Mouse (Mus musculus) WW6 (cell line): ENCODE measurements around the gene 4933424G06Rik.
"Not testable (repeated sequence)": the region's sequence is repeated elsewhere in the genome, so short reads cannot be mapped to it uniquely, and the experiment has no call there.

ENCODE experiments used
- DNase-seq: peaks from one replicate; pipeline ENCODE4 v3.0.0-alpha.2; 2013; ENCODE audit warnings: low read depth, low spot score

The 4933424G06Rik gene

DNA sequence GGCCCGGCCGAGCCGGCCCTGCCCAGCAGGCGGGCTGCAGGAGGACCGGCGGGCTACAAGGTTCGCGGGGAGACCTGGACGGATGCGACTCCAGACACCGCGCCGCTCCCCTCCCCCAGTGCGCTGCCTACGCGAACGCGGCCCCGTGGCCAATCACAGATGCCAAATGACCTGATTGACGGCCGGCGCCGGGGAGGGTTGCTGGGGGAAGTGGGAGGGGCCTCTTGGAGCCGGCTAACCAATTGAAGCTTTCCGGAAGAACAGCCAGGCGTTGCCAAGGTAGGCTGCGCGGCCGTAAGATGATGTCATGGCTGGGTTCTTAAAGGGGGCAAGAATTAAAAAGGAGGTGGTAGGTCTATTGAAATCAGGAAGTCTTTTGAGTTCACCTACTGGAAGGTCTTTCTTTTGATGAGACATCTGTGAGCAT, at the start of gene 4933424G06Rik:
Gene 4933424G06Rik (plus strand): TSS at position 296 of the 427 bp plus-strand sequence.
- peak; percentile 93 for DNase-seq

DNA sequence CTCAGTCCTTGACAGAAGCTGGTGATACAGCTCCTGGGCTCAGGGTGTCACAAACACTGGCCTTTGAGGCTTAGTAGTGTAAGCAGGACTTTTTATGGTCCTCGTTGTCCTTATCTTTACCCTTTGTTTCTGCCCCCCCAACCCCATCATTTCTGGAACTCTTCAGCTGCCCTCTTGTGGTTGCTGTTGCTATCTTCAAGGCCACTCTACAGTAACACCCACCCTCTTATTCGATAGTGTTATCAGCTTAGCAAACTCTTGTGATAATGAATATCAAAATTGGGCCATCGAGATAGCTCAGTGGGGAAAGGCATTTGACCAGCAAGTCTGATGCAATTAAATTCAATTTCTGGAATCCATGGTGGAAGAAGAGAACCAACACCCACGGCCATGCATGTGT, 45.5 kb upstream of the 4933424G06Rik start:
- no peak for DNase-seq

DNA sequence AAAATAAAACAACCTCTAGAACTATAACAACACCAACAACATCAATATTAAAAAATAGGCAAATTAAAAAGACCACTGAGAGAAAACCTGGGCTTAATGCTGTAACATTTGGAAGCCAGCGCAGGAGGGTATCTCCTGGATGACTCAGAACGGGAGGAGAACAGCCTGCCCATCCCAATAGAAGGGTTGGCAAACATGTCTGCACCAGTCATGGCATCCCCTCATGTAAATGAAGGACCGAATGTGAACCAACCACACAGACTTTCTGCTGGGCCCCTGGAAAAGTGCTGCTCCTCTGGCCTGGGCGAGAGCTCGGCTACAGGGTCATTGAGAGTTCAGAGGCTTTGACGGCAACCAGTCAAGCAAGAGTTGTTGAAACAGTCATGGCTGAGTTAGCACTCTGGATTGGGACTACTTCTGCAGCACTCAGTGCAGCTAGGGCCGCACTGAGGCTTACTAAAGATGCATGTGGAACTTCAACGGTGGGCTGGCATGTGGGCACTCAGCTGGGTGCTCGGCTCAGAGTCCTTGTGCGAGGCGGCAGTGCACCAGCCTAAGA, 44.7 kb upstream of the 4933424G06Rik start:
- DNase-seq = no peak

DNA sequence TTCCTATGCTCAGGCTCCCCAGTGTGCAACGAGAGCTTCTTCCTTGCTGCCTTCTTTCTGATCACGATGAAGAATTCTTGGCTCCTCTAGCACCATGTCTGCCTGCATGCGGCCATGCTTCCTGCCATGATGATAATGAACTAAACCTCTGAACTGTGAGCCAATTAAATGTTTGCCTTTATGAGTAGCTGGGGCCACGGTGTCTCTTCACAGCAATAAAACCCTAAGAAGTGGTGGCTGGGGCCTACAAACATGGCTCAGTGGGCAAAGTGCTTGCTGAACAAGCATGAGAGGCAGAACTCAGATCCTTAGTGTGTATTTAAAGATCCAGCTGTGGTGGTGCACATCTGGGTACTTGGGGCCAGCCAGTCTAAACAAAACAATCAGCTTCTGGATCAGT, 44.0 kb upstream of the 4933424G06Rik start:
- DNase-seq = no peak

DNA sequence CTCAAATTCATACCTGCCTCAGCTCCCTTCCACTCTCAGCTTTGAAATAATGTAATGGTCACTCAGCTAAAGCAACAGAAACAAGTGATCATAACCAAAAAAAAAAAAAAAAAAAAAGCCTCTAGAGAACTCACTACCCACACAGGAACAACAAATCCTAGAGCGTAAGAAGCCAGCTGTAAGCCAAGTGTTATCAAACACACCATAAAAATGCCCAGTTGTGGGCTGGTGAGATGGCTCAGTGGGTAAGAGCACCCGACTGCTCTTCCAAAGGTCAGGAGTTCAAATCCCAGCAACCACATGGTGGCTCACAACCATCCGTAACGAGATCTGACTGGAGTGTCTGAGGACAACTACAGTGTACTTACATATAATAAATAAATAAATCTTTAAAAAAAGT, 41.9 kb upstream of the 4933424G06Rik start:
- not testable (repeated sequence) for DNase-seq

DNA sequence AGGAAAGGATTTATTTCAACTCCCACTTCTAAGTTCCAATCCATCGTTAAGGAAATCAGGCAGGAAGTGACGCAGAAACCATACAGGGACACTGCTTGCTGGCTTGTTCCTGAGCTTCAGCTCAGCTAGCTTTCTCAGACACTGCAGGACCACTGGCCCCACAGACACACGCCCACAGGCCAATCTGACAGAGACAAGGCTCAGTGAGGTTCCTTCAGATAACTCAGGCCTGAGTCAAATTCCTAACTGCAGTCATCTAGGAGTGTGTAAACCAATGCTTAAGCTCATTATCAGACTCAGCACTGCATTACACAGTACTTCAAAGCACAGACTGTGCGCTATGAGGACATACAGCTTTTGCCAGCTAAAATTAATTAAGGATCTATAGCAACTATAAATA, 39.7 kb upstream of the 4933424G06Rik start:
- no peak for DNase-seq

DNA sequence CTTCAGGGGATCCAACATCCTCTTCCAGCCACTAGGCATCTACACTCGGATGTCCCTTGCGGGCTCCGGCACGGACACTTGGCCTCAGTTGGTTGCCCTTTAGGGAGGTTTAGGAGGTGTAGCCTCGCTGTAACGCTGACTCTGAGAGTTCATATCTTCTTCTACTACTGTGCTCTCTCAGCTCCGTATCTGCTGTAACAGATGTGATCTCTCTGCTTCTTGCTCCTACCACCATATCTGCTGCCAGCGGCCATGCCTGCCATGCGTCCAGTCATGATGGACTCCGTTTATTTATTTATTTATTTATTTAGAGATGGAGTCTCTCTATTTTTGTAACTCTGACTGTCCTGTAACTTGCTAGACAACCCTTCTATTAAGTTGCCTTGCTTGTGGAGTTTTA, 38.7 kb upstream of the 4933424G06Rik start:
- DNase-seq = no peak

DNA sequence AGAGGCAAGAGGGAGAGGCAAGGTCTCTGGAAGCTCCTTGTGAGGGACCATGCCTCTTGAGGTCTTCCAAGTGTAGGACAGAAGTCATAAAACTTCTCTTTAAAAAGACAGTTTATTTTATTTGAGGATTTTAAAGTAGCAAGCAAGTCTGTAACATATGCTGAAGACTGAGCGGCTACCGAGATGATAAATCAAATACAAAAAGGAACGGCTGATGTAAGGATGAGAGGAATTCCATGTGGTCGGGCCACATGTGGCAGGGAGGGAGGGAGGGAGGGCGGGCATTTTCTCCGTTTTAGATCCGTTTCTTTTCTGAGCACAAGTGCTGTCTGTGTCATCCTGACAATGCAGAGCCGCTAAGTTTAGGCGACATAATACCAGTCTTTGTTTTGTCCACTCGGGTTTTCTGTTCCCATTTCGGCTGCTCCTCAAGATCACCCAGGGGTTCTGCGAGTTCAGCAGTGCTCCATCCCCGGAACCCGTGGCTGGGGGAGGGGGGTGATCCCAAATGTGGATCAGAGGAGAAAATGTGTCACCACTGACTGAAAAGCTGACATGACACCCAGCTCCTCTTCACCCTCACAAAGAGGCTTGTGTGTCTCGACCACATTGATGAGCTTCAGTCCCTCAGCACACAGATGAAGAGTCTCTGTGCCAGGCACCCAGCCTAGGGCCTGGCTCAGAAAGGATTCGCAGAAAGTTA, 37.1 kb upstream of the 4933424G06Rik start:
- no peak for DNase-seq

DNA sequence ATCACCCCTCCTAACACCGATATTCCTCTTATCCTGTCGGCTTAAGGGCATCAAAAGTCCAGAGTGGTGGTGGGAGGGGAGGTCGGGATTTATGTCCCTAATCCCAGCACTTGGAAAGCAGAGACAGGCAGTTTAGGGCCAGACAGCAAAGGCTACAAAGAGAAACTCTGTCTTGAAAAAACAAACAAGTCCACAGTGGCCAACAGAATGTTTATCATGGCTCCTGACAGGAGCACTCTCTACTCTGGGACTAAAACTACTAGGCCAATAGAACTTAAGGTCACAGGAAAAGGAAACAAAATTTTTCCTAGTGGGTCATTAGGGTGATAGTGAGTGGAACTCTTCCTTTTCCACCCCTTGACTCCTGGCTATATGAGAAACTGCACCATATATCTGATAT, 35.0 kb upstream of the 4933424G06Rik start:
- DNase-seq = no peak

DNA sequence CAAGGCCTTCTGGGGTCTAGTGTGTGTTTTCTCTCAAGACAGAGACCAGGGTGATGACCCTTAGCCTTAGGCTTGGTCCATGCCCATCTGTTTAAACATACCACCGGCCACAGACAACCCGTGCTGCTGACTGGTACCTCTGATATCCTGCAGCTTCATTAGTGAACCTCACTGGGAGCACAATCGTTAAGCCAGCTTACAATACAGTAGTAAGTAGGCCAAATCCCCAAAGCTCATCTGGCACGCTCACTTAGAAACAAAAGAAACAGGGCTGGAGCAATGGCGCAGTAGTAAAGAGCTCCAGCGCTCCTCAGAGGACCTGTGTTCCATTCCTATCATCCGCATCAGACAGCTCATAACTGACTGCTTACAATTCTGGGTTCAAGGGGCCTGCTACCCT, 29.1 kb upstream of the 4933424G06Rik start:
- no peak for DNase-seq

DNA sequence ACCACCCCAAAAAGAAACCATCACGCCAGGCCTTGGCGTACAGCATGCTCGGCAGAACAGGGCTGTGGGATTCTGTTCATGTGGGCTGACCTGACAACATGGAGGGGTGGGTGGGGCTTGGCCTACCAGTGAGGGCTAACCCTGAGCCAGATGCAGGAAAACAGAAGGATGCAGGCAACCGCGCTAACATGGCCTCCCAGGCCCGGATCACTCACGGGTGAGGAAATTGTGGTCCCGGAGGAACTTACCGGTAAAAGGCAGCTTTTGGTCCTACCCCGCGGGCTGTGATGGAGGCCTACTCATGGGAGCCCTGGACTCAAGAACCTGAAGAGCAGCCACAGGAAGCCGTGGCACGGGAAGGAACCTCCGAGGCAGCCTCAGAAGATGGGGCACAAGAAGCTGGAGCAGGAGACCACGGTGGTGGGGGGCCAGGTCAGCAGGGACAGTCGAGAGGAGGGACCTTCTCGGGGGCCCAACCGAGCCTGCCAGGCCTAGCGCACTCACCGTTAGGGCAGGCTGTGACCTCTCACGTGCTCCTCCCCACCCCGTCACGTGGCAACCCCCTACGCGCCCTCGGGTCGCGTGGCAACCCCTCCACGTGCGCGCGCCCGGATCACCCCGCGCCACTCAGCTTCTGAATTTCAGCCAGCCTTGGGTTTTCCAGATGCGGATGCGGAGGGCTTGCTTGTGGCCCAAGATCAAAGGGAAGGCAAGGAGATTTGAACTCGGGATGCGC, 27.2 kb upstream of the 4933424G06Rik start, which contains the start of gene Fam178b:
Gene Fam178b (minus strand): TSS at position 564 of the 736 bp plus-strand sequence.
- DNase-seq = no peak

DNA sequence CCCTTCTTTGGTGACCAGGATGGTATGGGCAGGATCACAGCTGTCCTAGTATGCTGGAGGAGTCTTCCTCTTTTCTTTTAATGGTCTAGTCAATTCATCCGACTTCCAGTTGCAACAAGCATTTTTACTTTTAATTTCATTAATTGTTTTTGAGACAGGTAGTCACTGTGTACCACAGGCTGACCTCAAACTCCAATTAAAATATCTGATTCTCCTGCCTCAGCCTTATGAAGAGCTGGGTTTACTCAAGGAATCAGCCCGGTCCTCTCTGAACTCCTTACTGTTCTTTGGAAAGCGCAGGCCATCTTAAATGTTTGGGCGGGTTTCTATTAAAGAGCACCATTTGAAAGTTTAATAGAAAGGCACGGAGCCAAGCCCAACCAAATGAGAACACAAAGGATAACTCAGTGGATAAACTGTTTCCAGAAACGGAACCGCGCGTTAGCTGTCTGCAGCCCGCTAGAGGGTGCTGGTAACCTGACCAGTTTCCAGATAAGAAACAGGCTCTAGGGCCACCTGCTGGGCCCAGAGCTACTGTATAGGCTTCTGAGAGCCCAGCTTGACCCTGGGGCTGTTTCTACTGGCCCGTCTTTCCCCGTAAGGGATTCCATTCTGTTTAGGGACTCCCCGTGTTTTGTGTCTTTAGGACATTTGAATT, 26.0 kb upstream of the 4933424G06Rik start:
- DNase-seq = peak; percentile 52

DNA sequence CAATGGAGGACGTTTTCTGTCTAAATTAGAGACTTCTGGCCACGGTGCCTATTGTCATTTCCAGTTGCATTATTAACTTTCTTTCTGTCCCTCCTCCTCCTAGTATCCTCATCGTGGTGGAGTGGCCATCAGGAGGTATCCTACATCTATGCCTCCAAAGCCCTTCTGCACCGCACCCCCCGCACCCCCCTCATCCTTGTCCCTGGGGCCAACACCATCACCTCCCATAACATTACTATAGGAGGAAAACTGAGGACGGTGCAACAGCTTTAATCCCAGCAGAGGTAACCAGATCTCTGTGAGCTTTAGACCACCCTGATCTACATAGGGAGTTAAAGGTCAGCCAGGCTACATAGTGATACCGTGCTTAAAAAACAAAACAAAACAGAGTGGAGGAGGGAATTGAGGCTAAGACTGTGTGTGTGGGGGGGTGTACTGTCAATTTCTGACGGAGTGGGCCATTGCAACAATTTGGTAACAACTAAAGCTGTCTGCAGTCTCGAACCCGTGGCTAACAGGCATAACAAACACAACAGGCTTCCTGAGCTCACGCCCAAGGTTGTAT, 19.2 kb upstream of the 4933424G06Rik start:
- DNase-seq = no peak

DNA sequence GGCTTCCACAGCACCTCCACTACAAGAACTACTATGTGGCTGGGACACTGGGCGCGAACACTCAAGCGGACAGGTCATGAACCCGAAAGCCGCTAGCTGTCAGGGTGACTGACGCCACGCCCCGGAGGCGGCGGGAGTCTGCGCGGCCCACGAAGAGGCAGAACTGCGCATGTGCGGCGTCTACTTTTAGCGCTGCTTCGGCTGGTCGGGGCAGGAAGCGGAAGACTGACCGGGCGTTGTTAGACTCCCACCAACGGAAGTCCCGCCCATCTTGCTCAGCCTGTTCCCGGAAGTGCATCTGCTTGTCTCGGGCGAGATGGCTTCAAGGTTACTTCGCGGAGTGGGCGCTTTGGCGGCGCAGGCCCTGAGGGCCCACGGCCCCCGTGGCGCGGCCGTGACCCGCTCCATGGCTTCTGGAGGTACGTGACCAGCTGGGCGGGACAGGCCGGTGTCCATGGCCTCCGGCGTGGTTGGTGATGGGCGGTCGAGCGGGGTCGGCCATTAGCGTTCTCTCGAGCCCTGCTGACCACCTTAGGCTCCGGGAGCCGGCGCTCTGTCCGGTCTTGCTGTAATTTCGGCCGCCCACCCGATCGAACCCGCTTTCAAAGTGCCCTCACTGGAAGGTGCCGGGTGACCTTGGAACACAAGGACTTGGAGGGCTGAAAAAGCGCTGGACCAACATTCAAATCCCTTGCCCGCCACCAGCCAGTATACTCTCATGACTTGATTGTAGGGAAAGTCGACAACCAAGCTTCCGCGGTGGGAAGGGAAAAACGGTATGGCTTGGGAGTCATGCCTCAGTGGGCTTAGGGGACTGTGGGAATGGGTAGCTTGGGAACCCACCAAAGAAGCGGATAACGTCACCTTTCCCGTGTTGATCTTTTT, 18.4 kb upstream of the 4933424G06Rik start, which contains the start of gene Cox5b:
Gene Cox5b (plus strand): TSS at position 179 of the 885 bp plus-strand sequence.
- peak; percentile 89 for DNase-seq

DNA sequence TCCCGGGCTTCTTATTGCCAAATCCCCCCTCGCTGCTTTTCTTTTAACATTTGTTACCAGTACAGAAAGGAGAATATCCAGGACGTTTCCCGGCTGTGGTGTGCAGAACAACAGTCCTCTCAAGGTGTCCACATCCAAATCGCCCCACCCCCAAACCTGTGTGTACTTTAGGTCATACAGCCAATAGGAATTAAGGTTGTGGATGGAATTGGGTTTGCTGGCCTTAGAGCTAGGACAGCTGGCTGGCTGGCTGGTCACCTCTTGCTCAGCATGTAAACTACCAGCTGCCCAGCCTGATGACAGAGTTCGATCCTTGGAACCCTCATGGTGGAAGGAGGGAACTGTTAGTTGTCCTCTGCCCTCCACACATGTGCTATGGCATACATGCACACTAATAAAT, 15.1 kb upstream of the 4933424G06Rik start:
- DNase-seq = no peak

DNA sequence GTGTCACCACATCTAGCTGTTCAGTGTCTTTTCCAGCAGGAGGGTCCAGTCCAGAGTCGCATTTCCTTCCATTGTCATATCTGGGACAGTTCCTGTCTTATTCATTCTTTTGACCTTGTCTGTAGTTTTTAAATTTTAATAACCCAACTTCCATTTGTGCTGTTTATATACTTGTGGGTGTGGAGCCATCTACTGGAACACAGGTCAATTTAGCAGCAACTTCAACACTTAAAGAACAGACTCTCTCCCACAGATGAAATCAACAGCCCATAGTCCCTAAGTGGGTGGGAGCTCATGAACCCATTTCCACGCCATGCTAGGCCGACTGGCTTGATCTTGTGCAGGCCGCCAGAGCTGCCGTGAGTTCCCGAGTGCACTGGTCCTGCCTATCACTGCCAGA, 13.5 kb upstream of the 4933424G06Rik start:
- DNase-seq = no peak

DNA sequence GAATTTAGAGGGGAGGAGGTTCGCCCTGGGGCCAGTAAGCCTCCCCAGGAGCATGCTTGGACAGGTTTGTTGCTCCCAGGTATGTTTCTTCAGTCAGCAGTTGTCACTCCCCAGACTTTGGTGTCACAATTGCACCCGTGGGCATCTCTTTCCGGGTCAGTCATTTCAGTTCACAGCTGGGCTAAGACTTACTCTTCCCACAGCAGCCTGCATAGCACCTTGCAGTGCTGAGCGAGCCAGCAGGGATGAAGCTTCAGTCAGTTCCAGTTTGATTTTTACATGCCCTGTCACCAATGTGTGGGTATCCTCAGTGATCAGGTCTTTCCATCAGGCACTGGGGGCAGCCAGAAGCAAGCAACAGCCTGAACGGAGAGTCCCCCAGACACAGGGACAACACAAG, 12.9 kb upstream of the 4933424G06Rik start:
- DNase-seq = no peak

DNA sequence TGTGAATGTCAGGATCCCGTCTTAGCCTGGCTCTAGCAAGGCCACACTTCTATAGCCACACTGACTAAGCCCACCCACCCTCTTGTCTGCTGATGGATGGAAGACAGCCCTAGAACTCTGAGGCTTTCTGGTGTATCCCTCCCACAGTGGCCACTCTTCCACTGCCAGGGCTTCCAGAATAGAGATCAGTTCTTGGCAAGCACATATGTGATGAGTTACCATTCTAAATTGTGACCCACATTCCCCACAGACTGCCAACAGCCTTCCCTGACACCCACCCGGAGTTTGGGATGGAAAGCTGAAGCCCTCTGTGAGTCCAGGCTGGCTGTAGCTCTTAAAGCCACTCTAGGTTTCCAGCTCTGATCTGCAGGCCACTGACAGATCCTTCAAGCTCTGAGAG, 2.8 kb upstream of the 4933424G06Rik start:
- no peak for DNase-seq

DNA sequence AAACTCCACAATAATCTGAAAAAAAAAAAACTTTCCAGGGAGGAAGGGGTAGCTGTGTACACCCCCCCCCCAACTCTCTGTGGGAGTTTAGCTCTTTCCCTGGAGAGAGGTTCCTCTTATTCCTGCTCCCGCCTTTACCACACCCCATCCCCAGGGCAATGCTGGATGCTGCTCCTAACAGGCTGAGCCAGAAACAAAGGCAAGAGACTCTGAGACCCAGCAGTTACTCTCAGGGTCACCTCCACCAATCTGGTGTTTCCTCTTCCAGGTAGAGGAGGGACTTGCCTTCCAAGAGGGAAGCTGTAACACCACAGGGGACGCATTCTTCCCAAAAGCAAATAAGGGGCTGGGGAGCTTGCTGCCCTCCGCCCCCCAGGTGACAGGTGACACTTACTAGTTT, 2.2 kb upstream of the 4933424G06Rik start:
- no peak for DNase-seq

DNA sequence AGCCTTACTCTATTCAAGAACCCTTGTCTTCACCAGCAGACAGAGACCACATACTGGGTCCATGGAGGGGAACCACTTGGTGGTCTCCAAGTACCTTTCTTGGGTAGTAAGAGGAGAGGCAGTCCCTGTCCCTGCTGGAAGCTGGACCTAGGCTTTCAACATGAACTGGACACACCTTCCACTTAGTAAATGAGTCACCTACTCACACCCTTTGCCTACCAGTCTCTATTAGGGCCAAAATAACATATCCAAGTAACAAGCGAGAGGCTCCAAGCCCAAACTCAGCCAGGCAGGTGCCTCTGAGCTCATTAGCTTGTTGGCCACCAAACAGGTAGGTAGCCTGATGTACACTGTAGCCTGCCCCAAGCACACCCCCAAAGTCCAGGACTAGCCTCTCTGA, 1.3 kb upstream of the 4933424G06Rik start:
- DNase-seq = no peak
